Mouse (Mus musculus) stomach, embryonic 15.5 days (tissue): ENCODE measurements at regions not wholly inside any gene's neighbourhood (a gene's known extent, or its start where the extent isn't known, plus 50 kb on each side); places are given as distances from the start of the nearest gene placed in this dataset.

Experiments
- ATAC-seq: fragments of 200-750 bp; cut with Nextera tagmentation; 2 replicates; pipeline ENCODE4 v1.8.0; 2017; ENCODE audit warnings: low read depth, moderate number of reproducible peaks, moderate TSS enrichment; ENCODE audit not compliant: insufficient read depth, low FRiP score
- H3K27ac ChIP-seq: fragments of 300-500 bp; sonication (generic); 2 replicates; pipeline ENCODE4 v1.5.1; 2015; ENCODE audit warnings: mild to moderate bottlenecking, inconsistent platforms
- H3K27me3 ChIP-seq: fragments of 300-500 bp; sonication (generic); replicated peaks from 2 replicates; pipeline ENCODE4 v1.6.1; 2015; ENCODE audit warnings: inconsistent platforms
- H3K36me3 ChIP-seq: fragments of 300-500 bp; sonication (generic); 2 replicates; pipeline ENCODE4 v1.6.1; 2015; ENCODE audit warnings: inconsistent platforms
- H3K4me1 ChIP-seq: fragments of 300-500 bp; sonication (generic); 2 replicates; pipeline ENCODE4 v1.6.1; 2015; ENCODE audit warnings: inconsistent platforms
- H3K4me2 ChIP-seq: fragments of 300-500 bp; sonication (generic); 2 replicates; pipeline ENCODE4 v1.6.1; 2015; ENCODE audit warnings: mild to moderate bottlenecking, inconsistent platforms
- H3K4me3 ChIP-seq: fragments of 300-500 bp; sonication (generic); replicated peaks from 2 replicates; pipeline ENCODE4 v1.5.1; 2015; ENCODE audit warnings: inconsistent platforms
- H3K9ac ChIP-seq: fragments of 300-500 bp; sonication (generic); 2 replicates; pipeline ENCODE4 v1.6.1; 2015; ENCODE audit warnings: inconsistent platforms
- H3K9me3 ChIP-seq: fragments of 300-500 bp; sonication (generic); 2 replicates; pipeline ENCODE4 v1.6.1; 2016; ENCODE audit warnings: inconsistent platforms
- WGBS: fragments of 180-500 bp; shearing (Covaris S2); methylation state at CpG from one replicate; pipeline ENCODE4 v1.1.7; 2015; 5-methylcytosine and 5-hydroxymethylcytosine counted together

DNA sequence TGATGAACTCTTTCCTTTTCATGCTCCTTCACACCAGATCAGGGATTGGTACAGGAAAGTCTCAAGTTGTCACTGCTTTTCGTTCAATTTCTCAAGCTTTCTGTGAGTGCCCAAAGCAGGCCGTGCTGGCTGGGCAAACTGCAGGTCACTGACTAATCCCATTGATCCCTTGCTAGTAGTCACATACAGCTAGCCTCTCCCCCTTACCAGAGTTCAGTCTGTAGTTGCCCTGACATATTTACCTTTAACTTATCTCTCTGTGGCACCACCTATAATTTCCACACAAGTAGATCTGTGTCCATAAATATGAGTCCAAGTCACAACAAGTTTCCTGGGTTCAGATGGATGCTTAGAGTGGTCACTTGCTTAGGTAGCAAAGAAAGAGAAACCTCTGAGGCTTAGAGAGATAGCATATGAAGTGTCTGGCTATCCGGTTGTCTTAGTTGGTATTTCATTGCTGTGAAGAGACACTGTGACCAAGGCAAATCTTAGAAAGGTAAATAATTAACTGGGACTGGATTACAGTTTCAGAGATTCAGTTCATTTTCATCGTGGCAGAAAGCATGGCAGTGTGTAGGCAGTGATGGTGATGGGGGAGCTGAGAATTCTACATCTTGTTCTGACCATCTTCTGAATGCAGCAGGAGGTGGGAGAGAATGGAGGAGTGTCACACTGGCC, 362.8 kb upstream of the Pcsk5 start:
- ATAC-seq = no peak
- H3K9ac ChIP-seq = no peak overlapping the region
- no peak overlapping the region for H3K4me2 ChIP-seq
- H3K9me3 ChIP-seq = no peaks in the 10 kb centered on the region
- no peak overlapping the region for H3K4me3 ChIP-seq
- no peak overlapping the region for H3K27ac ChIP-seq
- H3K27me3 ChIP-seq = no peaks in the 10 kb centered on the region
- no peaks in the 10 kb centered on the region for H3K36me3 ChIP-seq
- 55% methylated on average over 4 of the region's 4 CpGs for WGBS
- no peaks in the 10 kb centered on the region for H3K4me1 ChIP-seq

DNA sequence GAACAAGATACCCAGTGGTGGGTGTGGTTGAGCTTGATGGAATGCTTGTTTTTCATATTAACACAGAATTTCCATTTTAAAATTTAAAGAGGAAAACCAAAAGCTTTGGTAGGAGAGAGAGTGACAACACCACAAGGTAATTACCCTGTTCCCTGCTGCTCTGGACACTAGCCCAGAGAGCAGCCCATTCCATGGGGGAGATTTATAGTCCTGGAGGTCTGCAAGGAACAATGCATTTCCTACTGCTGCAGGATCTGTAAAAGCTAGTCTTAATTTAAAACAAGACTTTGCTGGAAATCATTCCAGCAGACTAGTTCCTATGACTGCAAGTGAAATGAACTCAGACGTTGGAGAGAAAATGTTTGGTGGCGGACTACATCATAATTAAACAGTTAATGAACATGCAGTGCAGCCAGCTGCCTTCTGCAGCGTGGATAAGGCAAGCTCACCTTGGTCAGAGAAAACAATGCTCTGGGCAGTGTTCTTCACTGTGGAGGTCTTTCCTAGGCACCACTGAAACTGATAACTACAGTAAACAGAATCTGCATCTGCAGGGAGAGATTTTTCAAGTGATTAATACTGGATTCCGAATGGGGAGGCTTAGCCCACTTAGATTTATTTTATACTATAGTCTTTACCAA, 351.8 kb upstream of the Pcsk5 start:
- 37% methylated on average over 4 of the region's 4 CpGs for WGBS
- Histone ChIP-seq H3K4me3 (no peak overlapping the region), H3K27me3 (no peaks in the 10 kb centered on the region), H3K27ac (no peak overlapping the region), H3K4me1 (no peaks in the 10 kb centered on the region), H3K36me3 (no peaks in the 10 kb centered on the region), H3K9ac (no peak overlapping the region), H3K4me2 (no peak overlapping the region), H3K9me3 (no peaks in the 10 kb centered on the region)
- no peak for ATAC-seq

DNA sequence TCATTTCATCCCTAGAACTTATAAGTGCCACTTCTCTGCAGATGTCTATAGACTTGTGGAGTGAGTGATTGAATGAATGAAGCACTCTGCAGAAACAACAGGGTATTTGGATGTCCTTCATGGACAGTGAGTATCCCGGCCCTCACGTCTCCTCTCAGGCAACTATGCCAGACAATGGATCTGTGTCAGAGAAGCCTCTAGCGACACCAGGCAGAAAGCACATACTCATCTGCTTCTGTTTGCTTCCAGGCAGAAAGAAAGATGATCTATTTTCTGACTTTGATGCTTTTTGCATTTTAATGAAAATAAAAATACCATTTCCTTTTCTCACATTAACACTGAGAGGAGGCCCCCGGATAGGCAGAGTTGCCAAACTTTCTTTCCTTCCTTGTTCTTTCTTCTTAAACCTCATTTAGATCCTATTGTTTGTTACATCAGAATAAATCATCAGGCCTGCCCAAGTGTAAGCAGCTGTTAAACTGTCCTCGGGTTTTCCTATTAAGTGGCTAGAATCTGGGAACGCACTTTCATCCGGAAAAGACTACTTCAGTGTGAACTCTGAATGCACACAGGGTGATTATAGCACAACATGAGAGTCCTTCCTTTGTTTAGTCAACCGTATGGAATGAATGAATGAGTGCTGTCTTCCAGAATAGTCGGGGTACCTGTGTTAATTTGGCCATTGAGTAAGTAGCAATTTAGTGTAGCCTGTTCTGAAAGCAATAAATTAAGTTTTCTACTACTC, 350.9 kb upstream of the Pcsk5 start:
- Histone ChIP-seq H3K27me3 (no peaks in the 10 kb centered on the region), H3K9me3 (no peaks in the 10 kb centered on the region), H3K4me3 (no peak overlapping the region), H3K4me2 (no peak overlapping the region), H3K36me3 (no peaks in the 10 kb centered on the region), H3K9ac (no peak overlapping the region), H3K27ac (no peak overlapping the region), H3K4me1 (no peaks in the 10 kb centered on the region)
- 47% methylated on average over 9 of the region's 9 CpGs for WGBS
- ATAC-seq = no peak

DNA sequence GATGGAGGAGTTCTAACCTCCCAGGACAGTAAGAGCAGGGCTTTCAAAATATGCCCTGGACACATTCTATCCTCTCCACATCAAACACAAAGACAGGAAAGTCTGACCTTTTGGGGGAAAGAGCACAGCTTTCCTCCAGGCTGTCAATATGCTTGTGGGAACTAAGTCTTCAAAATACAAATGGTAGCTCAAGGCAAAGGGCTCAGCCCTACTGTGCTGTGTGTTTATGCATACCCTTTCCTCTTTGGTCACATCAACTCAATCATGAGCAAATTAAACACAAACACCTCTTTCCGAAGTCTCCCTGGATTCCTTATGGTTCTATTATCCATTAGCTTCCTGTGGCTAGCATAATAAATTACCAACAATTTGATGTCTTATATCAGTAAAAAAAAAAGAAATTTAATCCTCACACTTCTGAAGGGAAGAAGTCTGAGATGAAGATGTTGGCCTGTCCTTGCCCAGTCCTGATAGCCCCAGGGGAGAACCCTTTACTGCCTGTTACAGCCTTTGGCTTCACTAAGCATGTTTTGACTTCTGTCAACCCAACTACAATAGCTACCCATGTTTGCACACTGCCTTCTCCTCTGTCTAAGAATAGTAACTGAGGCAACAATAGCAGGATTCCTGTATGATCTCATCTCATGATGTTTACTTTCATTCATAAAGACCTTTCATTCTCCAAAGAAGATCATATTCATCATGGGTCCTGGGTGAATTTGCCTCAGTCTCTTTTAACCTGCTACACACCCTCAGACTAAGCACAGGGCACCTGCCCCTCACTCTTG, 348.5 kb upstream of the Pcsk5 start:
- H3K9ac ChIP-seq = no peak overlapping the region
- no peak overlapping the region for H3K4me3 ChIP-seq
- H3K4me1 ChIP-seq = no peaks in the 10 kb centered on the region
- no peaks in the 10 kb centered on the region for H3K9me3 ChIP-seq
- WGBS = 59% methylated on average over 1 of the region's 1 CpGs
- no peaks in the 10 kb centered on the region for H3K36me3 ChIP-seq
- no peak for ATAC-seq
- H3K27me3 ChIP-seq = no peaks in the 10 kb centered on the region
- H3K4me2 ChIP-seq = no peak overlapping the region
- H3K27ac ChIP-seq = no peak overlapping the region

DNA sequence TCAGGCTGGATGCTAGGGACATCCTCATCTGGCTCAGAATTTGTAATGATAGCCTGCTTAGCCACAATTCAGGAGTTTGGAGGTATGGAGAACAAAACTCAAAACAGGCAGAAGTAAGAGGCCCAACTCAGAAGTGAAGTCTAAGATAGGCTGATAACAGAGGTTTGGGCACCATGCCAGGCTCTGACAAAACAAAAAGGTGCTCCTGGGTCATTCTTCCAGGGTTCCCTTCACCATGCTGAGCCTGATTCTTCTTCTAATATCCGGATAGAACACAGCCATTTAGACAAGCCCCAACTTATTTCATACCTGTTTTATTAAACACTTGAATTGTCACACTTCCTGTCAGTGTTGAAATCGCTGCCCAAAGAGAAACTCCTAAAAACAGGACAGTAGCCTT, 347.8 kb upstream of the Pcsk5 start:
- Histone ChIP-seq H3K9me3 (no peaks in the 10 kb centered on the region), H3K9ac (no peak overlapping the region), H3K4me3 (no peak overlapping the region), H3K27ac (no peak overlapping the region), H3K4me2 (no peak overlapping the region), H3K36me3 (no peaks in the 10 kb centered on the region), H3K27me3 (no peaks in the 10 kb centered on the region), H3K4me1 (no peaks in the 10 kb centered on the region)
- 68% methylated on average over 2 of the region's 2 CpGs for WGBS
- ATAC-seq = no peak

DNA sequence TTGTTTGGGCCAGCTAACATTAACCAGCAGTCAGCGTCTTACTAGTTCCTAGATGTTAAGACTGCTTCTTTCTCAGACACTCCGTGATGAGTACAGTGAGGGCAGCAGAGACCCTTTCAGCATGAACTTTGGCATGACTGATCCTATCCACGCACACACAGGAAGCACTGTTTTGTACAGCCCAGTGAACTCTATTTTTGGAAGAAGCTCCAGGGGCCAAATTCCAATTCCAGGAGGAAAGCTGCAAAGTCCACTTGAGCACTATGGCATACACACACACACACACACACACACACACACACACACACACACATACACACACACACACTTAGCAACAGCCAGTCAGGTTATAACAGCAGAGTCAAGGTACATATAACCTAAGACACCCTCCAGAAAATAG, 338.8 kb upstream of the Pcsk5 start:
- Histone ChIP-seq H3K4me3 (no peak overlapping the region), H3K4me2 (no peak overlapping the region), H3K4me1 (no peaks in the 10 kb centered on the region), H3K36me3 (no peaks in the 10 kb centered on the region), H3K9ac (no peak overlapping the region), H3K27ac (no peak overlapping the region), H3K9me3 (no peaks in the 10 kb centered on the region), H3K27me3 (no peaks in the 10 kb centered on the region)
- ATAC-seq = no peak
- WGBS = 73% methylated on average over 3 of the region's 3 CpGs

DNA sequence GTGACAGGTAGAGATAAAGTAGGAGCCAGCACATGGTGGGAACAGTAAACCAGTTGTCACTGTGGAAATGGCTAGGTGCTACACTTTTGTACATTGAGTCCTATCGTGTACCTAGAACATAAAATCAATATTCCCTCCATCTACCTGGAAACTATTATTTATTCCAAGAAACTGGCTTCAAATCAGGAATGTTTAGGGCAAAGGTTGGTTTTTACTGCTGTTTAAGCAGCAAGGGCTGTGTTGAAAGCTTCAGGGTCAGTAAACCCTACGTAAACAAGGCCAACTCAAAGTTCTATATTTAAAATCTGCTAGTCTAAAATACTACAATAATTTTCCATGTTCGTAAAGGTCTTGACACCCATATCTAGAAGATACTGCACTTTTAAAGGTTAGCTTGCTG, 309.1 kb upstream of the Pcsk5 start:
- no peak overlapping the region for H3K9ac ChIP-seq
- no peaks in the 10 kb centered on the region for H3K4me1 ChIP-seq
- no peak for ATAC-seq
- no peak overlapping the region for H3K4me3 ChIP-seq
- no peaks in the 10 kb centered on the region for H3K27me3 ChIP-seq
- H3K36me3 ChIP-seq = no peaks in the 10 kb centered on the region
- H3K27ac ChIP-seq = no peak overlapping the region
- H3K4me2 ChIP-seq = no peak overlapping the region
- 56% methylated on average over 3 of the region's 3 CpGs for WGBS
- H3K9me3 ChIP-seq = no peaks in the 10 kb centered on the region

DNA sequence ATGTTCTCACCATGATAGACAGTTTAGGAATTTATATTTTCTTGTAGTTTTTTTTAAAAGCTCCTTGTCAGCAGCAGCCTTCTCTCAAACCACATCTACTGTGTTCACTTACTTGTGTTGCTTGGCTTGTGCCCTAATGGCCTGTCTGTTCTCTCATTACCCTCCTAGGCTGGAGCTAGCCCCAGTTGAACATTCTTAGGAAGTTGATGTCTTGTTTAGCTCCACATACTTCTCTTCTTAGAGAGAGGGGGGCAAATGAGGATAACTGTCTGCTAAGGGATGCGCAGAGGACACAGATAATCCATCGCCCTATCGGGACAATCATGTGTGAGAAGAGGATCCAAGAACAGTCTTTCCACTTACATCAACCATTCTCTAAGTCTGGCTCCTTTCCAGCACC, 293.5 kb upstream of the Pcsk5 start:
- ATAC-seq = no peak
- Histone ChIP-seq H3K27me3 (no peaks in the 10 kb centered on the region), H3K9ac (no peak overlapping the region), H3K4me3 (no peak overlapping the region), H3K9me3 (no peaks in the 10 kb centered on the region), H3K36me3 (no peaks in the 10 kb centered on the region), H3K27ac (no peak overlapping the region), H3K4me2 (no peak overlapping the region), H3K4me1 (no peaks in the 10 kb centered on the region)
- 93% methylated on average over 3 of the region's 3 CpGs for WGBS

DNA sequence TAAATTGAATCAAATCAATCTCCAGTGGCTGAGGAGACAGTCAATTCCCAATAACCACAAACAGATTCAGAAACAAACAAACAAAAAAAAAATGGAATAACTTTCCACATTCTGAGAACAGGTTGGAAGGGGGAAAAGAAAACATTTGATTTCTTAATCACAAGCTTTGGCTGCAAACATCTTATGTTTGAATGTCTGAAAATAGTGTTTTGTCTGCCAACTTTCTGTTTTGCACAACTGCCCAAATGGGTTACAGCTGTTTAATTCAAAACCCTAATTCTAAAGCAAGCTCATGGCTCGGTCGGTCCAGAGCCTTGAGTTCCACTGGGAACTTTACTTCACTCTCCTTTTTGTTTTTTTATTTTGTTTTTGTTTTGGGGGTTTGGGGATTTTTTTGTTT, 291.4 kb upstream of the Pcsk5 start:
- H3K4me2 ChIP-seq = no peak overlapping the region
- H3K9ac ChIP-seq = no peak overlapping the region
- no peak for ATAC-seq
- H3K27ac ChIP-seq = no peak overlapping the region
- H3K4me1 ChIP-seq = no peaks in the 10 kb centered on the region
- no peaks in the 10 kb centered on the region for H3K27me3 ChIP-seq
- H3K4me3 ChIP-seq = no peak overlapping the region
- no peaks in the 10 kb centered on the region for H3K9me3 ChIP-seq
- no peaks in the 10 kb centered on the region for H3K36me3 ChIP-seq
- 70% methylated on average over 2 of the region's 2 CpGs for WGBS

DNA sequence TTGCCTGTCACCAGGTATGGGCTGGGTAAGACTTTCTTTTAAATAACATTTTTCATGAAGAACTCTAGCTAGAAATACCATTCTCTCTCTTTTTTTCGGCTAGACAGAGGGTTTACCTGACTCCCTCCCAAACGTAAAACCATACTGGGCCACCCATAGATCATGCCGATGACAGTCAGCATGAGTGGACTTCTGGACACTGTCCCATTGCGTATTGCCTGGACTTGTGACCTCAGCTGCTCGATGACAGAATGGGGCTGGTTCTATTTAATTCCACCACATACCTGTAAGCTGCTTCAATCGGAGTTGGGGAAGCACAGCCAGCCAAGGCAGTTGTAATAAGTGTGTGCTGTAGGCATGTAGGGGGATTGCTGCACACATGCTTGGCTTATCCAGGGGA, 268.8 kb upstream of the Pcsk5 start:
- no peak overlapping the region for H3K27ac ChIP-seq
- no peak overlapping the region for H3K4me2 ChIP-seq
- WGBS = 61% methylated on average over 6 of the region's 6 CpGs
- H3K27me3 ChIP-seq = no peaks in the 10 kb centered on the region
- no peaks in the 10 kb centered on the region for H3K4me1 ChIP-seq
- no peaks in the 10 kb centered on the region for H3K9me3 ChIP-seq
- H3K36me3 ChIP-seq = no peaks in the 10 kb centered on the region
- no peak overlapping the region for H3K9ac ChIP-seq
- no peak overlapping the region for H3K4me3 ChIP-seq
- ATAC-seq = no peak

DNA sequence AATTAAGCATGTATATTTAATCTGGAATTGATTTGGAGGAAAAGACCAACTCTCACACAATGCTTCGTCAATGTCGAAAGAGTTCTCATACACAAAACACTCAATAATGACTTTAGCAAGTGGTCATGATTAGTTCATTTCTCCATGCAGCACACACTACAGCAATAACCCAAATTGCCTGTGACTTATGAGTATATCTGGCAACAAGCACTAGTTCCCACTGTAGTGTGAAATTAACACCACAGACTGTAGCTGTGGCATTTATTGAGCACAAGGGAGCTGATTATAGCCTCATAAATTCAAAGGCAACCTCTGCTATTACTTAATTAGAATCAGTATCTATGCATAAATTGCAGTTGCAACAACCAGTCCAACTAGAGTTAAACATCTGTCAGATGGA, 267.2 kb upstream of the Pcsk5 start:
- H3K27me3 ChIP-seq = no peaks in the 10 kb centered on the region
- H3K4me2 ChIP-seq = no peak overlapping the region
- ATAC-seq = no peak
- no peaks in the 10 kb centered on the region for H3K9me3 ChIP-seq
- H3K9ac ChIP-seq = no peak overlapping the region
- no peak overlapping the region for H3K4me3 ChIP-seq
- H3K4me1 ChIP-seq = no peaks in the 10 kb centered on the region
- H3K36me3 ChIP-seq = no peaks in the 10 kb centered on the region
- WGBS = 80% methylated on average over 2 of the region's 2 CpGs
- no peak overlapping the region for H3K27ac ChIP-seq
